Mouse (Mus musculus) gastrocnemius, adult 18-20 months (tissue): ENCODE data around the gene Mvb12b. TPM values are rescaled to one million over a fixed set of nuclear protein-coding genes. Genes with fewer than 3 reads are reported as not detected.
"Not testable (repeated sequence)": the region's sequence is repeated elsewhere in the genome, so short reads cannot be mapped to it uniquely, and the experiment has no call there.

ENCODE experiments used
- DNase-seq: peaks from one replicate; pipeline ENCODE4 v3.0.0; 2021; ENCODE audit warnings: low spot score
- long read RNA-seq, 2 experiments: library from polyadenylated mRNA; stranded (forward); transcript quantifications; one replicate each; pipeline ENCODE4 v2.0.0; 2021
- total RNA-seq, 2 experiments: library from RNA; stranded (reverse); gene quantifications; 2 replicates each; pipeline ENCODE4 v1.2.3; 2021

Mvb12b gene
- total RNA-seq: 10 to 100 TPM; 27.5 to 27.9 TPM
- long read RNA-seq, experiment 1, partial matches to known transcripts: 0 of 13 reads
- long read RNA-seq, experiment 1, other reads (novel, unspliced or antisense): 9 of 13 reads
- long read RNA-seq, experiment 2, partial matches to known transcripts: 0 of 3 reads
- long read RNA-seq, experiment 2, other reads (novel, unspliced or antisense): 2 of 3 reads

GRCm38 (mm10) chr2:33887328-33888099 is at the start of gene Mvb12b:
Gene Mvb12b (minus strand): TSS chr2:33887946.
- DNase-seq: peak; percentile 40

- DNase-seq: no peak
Observed at GRCm38 (mm10) chr2:33935756-33936155, 48.0 kb upstream of the Mvb12b start.

GRCm38 (mm10) chr2:33933606-33934510 is 46.1 kb upstream of the Mvb12b start:
- DNase-seq: no peak

GRCm38 (mm10) chr2:33931161-33931560 is 43.4 kb upstream of the Mvb12b start:
- no peak for DNase-seq

- no peak for DNase-seq
Observed at GRCm38 (mm10) chr2:33925288-33925687, 37.5 kb upstream of the Mvb12b start.

- no peak for DNase-seq
Observed at GRCm38 (mm10) chr2:33923482-33923881, 35.7 kb upstream of the Mvb12b start.

GRCm38 (mm10) chr2:33922466-33922865 is 34.7 kb upstream of the Mvb12b start:
- DNase-seq: no peak

- no peak for DNase-seq
Observed at GRCm38 (mm10) chr2:33919934-33920615, 32.3 kb upstream of the Mvb12b start.

- DNase-seq: no peak
Observed at GRCm38 (mm10) chr2:33918824-33919223, 31.1 kb upstream of the Mvb12b start.

- peak; percentile 46 for DNase-seq
Observed at GRCm38 (mm10) chr2:33918318-33918717, 30.6 kb upstream of the Mvb12b start.

- no peak for DNase-seq
Observed at GRCm38 (mm10) chr2:33916603-33917002, 28.9 kb upstream of the Mvb12b start.

GRCm38 (mm10) chr2:33914998-33915397 is 27.3 kb upstream of the Mvb12b start:
- no peak for DNase-seq

GRCm38 (mm10) chr2:33914334-33914733 is 26.6 kb upstream of the Mvb12b start:
- DNase-seq: no peak

- not testable (repeated sequence) for DNase-seq
Observed at GRCm38 (mm10) chr2:33913598-33913997, 25.9 kb upstream of the Mvb12b start.

GRCm38 (mm10) chr2:33912741-33913140 is 25.0 kb upstream of the Mvb12b start:
- no peak for DNase-seq

GRCm38 (mm10) chr2:33908374-33908773 is 20.6 kb upstream of the Mvb12b start:
- DNase-seq: no peak

- no peak for DNase-seq
Observed at GRCm38 (mm10) chr2:33907174-33907573, 19.4 kb upstream of the Mvb12b start.

- no peak for DNase-seq
Observed at GRCm38 (mm10) chr2:33895829-33896228, 8.1 kb upstream of the Mvb12b start.

GRCm38 (mm10) chr2:33893151-33893550 is 5.4 kb upstream of the Mvb12b start:
- no peak for DNase-seq

GRCm38 (mm10) chr2:33892354-33892753 is 4.6 kb upstream of the Mvb12b start:
- no peak for DNase-seq

- DNase-seq: no peak
Observed at GRCm38 (mm10) chr2:33888100-33888385, 297 bp upstream of the Mvb12b start.
